Mouse (Mus musculus) midbrain, embryonic 11.5 days (tissue): ENCODE results near the gene Frem1. TPM values are rescaled to one million over a fixed set of nuclear protein-coding genes. Genes with fewer than 3 reads are reported as not detected.
A peak's percentile ranks its signal among the peaks of the same experiment; 100 is the strongest.

ENCODE experiments used
- ATAC-seq: fragments of 200-750 bp; cut with Nextera tagmentation; 2 replicates; pipeline ENCODE4 v1.8.0; 2017; ENCODE audit warnings: moderate TSS enrichment, moderate library complexity; ENCODE audit not compliant: low FRiP score
- DNase-seq: peaks from one replicate; pipeline ENCODE4 v3.0.0; 2015; ENCODE audit warnings: low spot score; ENCODE audit errors: missing footprints
- H3K27ac ChIP-seq: fragments of 300-500 bp; sonication (generic); 2 replicates; pipeline ENCODE4 v1.5.1; 2014; ENCODE audit warnings: low read depth, low read length
- H3K27me3 ChIP-seq: fragments of 300-500 bp; sonication (generic); 2 replicates; pipeline ENCODE4 v1.6.1; 2014; ENCODE audit warnings: mild to moderate bottlenecking, low read length, moderate library complexity, mixed read lengths; ENCODE audit not compliant: control insufficient read depth, insufficient read depth
- H3K36me3 ChIP-seq: fragments of 300-500 bp; sonication (generic); 2 replicates; pipeline ENCODE4 v1.6.1; 2014; ENCODE audit warnings: mild to moderate bottlenecking, low read length, moderate library complexity, mixed read lengths; ENCODE audit not compliant: control insufficient read depth, insufficient read depth
- H3K4me1 ChIP-seq: fragments of 300-500 bp; sonication (generic); 2 replicates; pipeline ENCODE4 v1.6.1; 2014; ENCODE audit warnings: low read length; ENCODE audit not compliant: control insufficient read depth, insufficient read depth
- H3K4me2 ChIP-seq: fragments of 300-500 bp; sonication (generic); 2 replicates; pipeline ENCODE4 v1.6.1; 2014; ENCODE audit warnings: mild to moderate bottlenecking, moderate library complexity
- H3K4me3 ChIP-seq: fragments of 300-500 bp; sonication (generic); 2 replicates; pipeline ENCODE4 v1.5.1; 2014; ENCODE audit warnings: low read depth, low read length
- H3K9ac ChIP-seq: fragments of 300-500 bp; sonication (generic); 2 replicates; pipeline ENCODE4 v1.6.1; 2014; ENCODE audit warnings: low read length
- H3K9me3 ChIP-seq: fragments of 300-500 bp; sonication (generic); 2 replicates; pipeline ENCODE4 v1.6.1; 2016; ENCODE audit warnings: low read length; ENCODE audit not compliant: control insufficient read depth
- WGBS: fragments of 180-500 bp; shearing (Covaris S2); extraction: QIAGEN DNeasy Blood & Tissue Kit; methylation state at CpG from one replicate; pipeline ENCODE4 v1.1.7; 2014; 5-methylcytosine and 5-hydroxymethylcytosine counted together
- polyA plus RNA-seq: library from polyadenylated mRNA; unstranded; fragments of >200 nt; fragmentation: Nextera tagmentation; extraction: Ambion mirVana; gene quantifications from 2 replicates; pipeline ENCODE4 v1.2.1, GENCODE M21; 2014

The Frem1 gene
- polyA plus RNA-seq, 1 experiment from 2014 or later: 8.2 TPM

- Histone ChIP-seq H3K27me3 (no peaks in the 10 kb centered on the region), H3K9me3 (no peaks in the 10 kb centered on the region), H3K36me3 (no peaks in the 10 kb centered on the region), H3K9ac (no peak overlapping the region), H3K4me3 (no peak overlapping the region), H3K4me2 (no peak overlapping the region), H3K27ac (no peak overlapping the region), H3K4me1 (peaks cover 6% of the 10 kb centered on the region)
- DNase-seq (peak; percentile 71), ATAC-seq (no peak)
- 91% methylated on average over 2 of the region's 2 CpGs for whole genome bisulfite sequencing
These were observed 190.7 kb downstream of the Frem1 start for GRCm38 (mm10) chr4:82861451-82861850.

- Histone ChIP-seq H3K36me3 (no peaks in the 10 kb centered on the region), H3K27ac (no peak overlapping the region), H3K4me2 (no peak overlapping the region), H3K9ac (no peak overlapping the region), H3K4me3 (no peak overlapping the region), H3K27me3 (no peaks in the 10 kb centered on the region), H3K9me3 (no peaks in the 10 kb centered on the region), H3K4me1 (peaks cover 6% of the 10 kb centered on the region)
- DNase-seq (peak; percentile 57), ATAC-seq (no peak)
- 54% methylated on average over 3 of the region's 3 CpGs for WGBS
These were observed 191.6 kb downstream of the Frem1 start for GRCm38 (mm10) chr4:82860566-82860965.

- H3K9me3 ChIP-seq: no peaks in the 10 kb centered on the region
- ATAC-seq (peak; percentile 94), DNase-seq (peak; percentile 96)
- peak within 1 kb of the TSS; percentile 67 for H3K27ac ChIP-seq
- peak within 1 kb of the TSS; percentile 90 for H3K9ac ChIP-seq
- peaks cover 6% of the 10 kb centered on the region for H3K4me1 ChIP-seq
- peak within 1 kb of the TSS; percentile 73 for H3K4me2 ChIP-seq
- H3K36me3 ChIP-seq: no peaks in the 10 kb centered on the region
- H3K4me3 ChIP-seq: peak within 1 kb of the TSS; percentile 83
- under 1% methylated on average over 78 of the region's 82 CpGs for WGBS
- H3K27me3 ChIP-seq: no peaks in the 10 kb centered on the region
These were observed 192.7 kb downstream of the Frem1 start, which contains the start of gene Zdhhc21 for GRCm38 (mm10) chr4:82859131-82860125. TSS of gene Zdhhc21 (minus strand) at chr4:82859958.

GRCm38 (mm10) chr4:82858431-82859010, 193.6 kb downstream of the Frem1 start:
- H3K27ac ChIP-seq: 0 out of 2 replicates have a peak overlapping the region, but pooled peaks have one; percentile 67
- H3K27me3 ChIP-seq: no peaks in the 10 kb centered on the region
- peak overlapping the region; percentile 90 for H3K9ac ChIP-seq
- no peaks in the 10 kb centered on the region for H3K36me3 ChIP-seq
- H3K4me1 ChIP-seq: peaks cover 6% of the 10 kb centered on the region
- peak; percentile 90 for DNase-seq
- peak; percentile 6 for ATAC-seq
- peak overlapping the region; percentile 73 for H3K4me2 ChIP-seq
- H3K9me3 ChIP-seq: no peaks in the 10 kb centered on the region
- 37% methylated on average over 4 of the region's 4 CpGs for WGBS
- H3K4me3 ChIP-seq: peak overlapping the region; percentile 83

- Histone ChIP-seq H3K27me3 (no peaks in the 10 kb centered on the region), H3K4me1 (peaks cover 6% of the 10 kb centered on the region), H3K9me3 (no peaks in the 10 kb centered on the region), H3K4me3 (no peak overlapping the region), H3K9ac (no peak overlapping the region), H3K36me3 (no peaks in the 10 kb centered on the region), H3K27ac (no peak overlapping the region), H3K4me2 (no peak overlapping the region)
- DNase-seq (peak; percentile 76), ATAC-seq (no peak)
- 90% methylated on average over 3 of the region's 3 CpGs for WGBS
These were observed 195.2 kb downstream of the Frem1 start for GRCm38 (mm10) chr4:82856986-82857385.

GRCm38 (mm10) chr4:82853809-82854208, 198.3 kb downstream of the Frem1 start:
- no peaks in the 10 kb centered on the region for H3K27me3 ChIP-seq
- H3K9me3 ChIP-seq: no peaks in the 10 kb centered on the region
- DNase-seq (peak; percentile 39), ATAC-seq (no peak)
- H3K4me3 ChIP-seq: no peak overlapping the region
- no peak overlapping the region for H3K9ac ChIP-seq
- H3K36me3 ChIP-seq: no peaks in the 10 kb centered on the region
- H3K4me1 ChIP-seq: peaks cover 6% of the 10 kb centered on the region
- H3K27ac ChIP-seq: no peak overlapping the region
- WGBS: 86% methylated on average over 2 of the region's 2 CpGs
- H3K4me2 ChIP-seq: no peak overlapping the region

GRCm38 (mm10) chr4:82848552-82849234, 203.4 kb downstream of the Frem1 start:
- no peaks in the 10 kb centered on the region; the same call in 1 of the 2 replicates for H3K4me1 ChIP-seq
- H3K4me3 ChIP-seq: no peak overlapping the region
- no peak overlapping the region for H3K27ac ChIP-seq
- H3K4me2 ChIP-seq: no peak overlapping the region
- H3K27me3 ChIP-seq: no peaks in the 10 kb centered on the region
- ATAC-seq (no peak), DNase-seq (no peak)
- H3K9me3 ChIP-seq: no peaks in the 10 kb centered on the region
- H3K9ac ChIP-seq: no peak overlapping the region
- peaks cover 3% of the 10 kb centered on the region; the same call in 1 of the 2 replicates for H3K36me3 ChIP-seq
- 49% methylated on average over 5 of the region's 5 CpGs for WGBS
